Mouse (Mus musculus): ENCODE measurements at regions not wholly inside any gene's neighbourhood (a gene's known extent, or its start where the extent isn't known, plus 50 kb on each side); places are given as distances from the start of the nearest gene placed in this dataset.

- peak in 1 of 2 experiments; percentile 30 for DNase-seq (ENCODE audit: low spot score in 2 of 2)
Measured at GRCm38 (mm10) chr1:137330634-137331033, 370.4 kb upstream of the Nr5a2 start.

DNA sequence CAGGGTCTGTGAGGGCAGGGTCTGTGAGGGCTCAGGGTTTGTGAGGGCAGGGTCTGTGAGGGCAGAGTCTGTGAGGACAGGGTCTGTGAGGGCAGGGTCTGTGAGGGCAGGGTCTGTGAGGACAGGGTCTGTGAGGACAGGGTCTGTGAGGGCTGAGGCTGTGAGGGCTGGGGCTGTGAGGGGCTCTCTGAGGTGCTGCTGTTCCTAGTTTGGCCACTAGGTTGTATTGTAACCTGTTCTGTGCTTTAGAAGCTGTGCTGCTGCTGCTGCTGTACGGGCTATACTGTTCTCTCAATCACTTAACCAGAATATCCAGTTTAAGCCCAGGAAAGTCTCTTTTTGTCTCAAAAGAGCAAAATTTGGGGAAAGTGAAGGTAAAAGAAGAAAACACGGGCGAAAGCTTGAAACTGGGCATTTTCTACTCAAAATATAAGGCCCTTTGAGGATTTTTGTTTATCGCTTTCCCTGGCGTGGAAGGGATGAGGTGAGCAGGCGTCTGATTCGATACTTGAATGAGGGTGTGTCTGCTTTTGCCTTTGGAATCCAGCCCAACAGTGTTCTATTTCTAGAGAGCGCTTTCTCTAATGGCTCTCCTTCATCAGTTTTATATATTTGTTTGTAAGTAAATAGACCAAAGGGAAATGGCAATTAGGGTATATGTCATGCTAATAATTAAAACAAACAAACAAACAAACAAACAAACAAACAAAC is 363.8 kb upstream of the Nr5a2 start:
- DNase-seq (ENCODE audit: low spot score in 2 of 2): peak in 1 of 2 experiments; percentile 20

DNA sequence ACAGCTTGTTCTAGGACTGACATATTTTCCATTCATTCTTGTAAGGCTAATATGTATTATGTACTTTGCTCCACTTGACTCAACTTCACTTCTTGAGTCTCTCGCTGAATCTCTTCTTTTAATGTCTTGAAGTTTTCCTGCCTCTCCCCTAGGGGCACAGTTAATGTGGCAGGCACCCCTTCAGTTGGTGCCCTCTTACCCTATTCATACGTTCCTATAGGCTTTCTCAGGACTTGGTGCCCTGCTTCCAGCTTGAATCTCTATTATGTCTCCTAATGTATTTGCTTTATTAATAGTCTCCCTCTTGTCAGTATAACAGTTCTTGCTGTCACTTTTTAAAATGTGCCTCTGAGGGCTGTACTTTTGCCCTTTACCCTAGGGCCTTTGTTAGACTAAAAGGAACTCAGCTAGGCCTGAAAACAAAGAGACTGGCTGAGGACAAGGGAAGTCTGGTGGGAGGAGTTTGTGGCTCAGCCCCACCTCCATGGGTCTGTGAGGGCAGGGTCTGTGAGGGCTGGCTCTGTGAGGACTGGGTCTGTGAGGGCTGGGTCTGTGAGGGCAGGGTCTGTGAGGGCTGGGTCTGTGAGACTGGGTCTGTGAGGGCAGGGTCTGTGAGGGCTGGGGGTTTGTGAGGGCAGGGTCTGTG is 362.9 kb upstream of the Nr5a2 start:
- no peak for DNase-seq (ENCODE audit: low spot score in 2 of 2)

GRCm38 (mm10) chr1:137302757-137303422 is 342.6 kb upstream of the Nr5a2 start:
- no peak for DNase-seq (ENCODE audit: low spot score in 2 of 2)

- no peak for DNase-seq (ENCODE audit: low spot score in 2 of 2)
Measured at GRCm38 (mm10) chr1:137297780-137298569, 337.7 kb upstream of the Nr5a2 start.

DNA sequence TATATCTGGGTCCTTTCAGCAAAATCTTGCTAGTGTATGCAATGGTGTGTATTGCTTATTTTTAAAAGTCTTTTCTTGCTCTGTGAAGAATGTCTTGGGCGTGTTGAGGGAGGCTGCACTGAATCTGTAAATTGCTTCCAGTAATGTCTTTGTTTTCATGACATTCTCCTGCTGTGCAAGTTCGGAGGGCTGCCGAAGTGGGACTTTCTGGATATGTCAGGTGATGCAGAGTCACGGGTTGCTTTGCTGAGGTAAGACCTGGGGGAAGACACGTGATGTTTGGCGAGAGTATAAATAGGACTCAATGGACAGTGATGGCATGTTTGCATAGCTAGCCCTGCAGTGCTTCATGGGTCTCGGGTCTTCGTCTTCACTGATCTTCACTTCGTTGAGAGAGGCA is 329.2 kb upstream of the Nr5a2 start:
- no peak for DNase-seq (ENCODE audit: low spot score in 2 of 2)

DNA sequence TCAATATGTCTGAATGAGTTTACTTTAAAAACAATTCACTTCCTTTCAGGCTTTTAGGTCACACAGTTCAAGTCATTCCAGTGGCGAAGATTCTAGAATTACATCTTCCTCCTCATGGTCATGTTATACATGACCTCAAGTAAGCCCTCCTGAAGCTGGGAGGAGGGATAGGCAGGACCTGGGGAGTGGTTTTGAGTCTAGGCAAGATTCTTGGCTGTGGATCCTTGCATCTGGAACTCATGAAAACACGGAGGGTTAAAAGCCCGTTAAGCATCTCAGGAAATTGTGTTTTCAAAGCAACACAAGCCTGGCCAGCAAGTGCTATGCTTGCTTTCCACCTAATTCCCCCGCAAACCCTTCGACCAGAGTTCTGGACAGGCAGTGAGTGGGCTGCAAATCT is 323.0 kb upstream of the Nr5a2 start:
- DNase-seq (ENCODE audit: low spot score in 2 of 2): no peak

DNA sequence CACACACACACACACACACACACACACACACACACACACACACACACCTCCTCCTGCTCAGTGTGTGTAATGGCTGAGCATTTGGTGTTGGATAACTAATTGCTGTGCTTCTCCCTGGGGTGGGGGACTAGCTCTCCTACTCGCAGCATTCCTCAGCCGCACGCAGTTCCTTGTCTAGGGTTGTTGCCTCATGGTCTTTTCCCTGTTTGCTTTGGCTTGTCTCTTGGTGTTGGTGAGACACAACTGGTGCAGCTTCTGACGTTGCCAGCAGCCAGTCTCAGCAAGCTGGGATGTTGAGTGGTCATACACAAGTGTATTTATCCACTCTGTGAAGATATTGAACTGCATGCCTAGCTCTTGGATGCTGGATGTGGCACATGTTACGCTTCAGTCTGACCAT is 322.2 kb upstream of the Nr5a2 start:
- no peak for DNase-seq (ENCODE audit: low spot score in 2 of 2)

DNA sequence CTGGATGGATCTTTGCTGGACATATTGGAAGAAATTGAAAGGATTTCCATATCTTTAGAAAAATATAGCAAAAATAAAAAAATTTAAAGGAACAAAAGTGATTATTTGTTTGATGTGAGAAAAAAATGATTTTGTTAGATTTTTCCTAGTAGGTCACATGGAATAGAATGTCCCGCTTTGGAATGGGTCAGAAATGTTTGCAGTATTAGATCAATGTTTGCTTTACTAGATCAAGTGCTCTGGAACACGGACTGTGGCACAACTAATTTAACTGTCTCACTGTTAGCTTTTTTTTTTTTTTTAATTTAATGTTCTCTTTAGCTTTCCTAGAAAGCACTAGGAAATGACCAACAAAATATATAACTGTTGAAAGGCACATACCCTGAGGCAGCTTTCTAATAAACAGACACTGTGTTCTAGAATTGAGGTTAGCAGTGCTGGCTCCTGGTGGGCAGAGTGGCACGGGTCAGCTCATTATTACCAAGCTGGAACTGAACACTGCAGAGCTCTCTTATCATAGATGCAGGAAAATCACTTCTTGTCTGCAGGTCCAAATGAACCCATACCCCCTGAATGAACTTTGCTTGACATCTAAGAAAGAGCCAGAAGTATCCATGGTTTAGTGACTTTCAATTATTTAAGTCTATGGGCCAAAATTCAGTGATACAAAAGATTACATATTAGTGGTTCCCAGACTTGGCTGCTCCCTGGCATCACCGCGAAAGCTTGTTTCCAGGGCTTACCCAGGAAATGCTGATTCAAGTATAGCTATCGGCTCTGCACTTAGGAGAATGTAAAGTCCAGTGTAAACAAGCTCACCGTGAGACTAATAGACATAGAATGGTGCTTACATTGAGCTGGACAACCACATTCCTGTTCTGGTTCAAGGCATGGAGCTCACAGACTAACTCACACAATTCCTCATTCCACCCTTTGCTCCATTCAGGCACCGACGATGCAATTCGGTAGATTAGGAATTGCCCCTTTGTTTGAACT is 320.4 kb upstream of the Nr5a2 start:
- DNase-seq (ENCODE audit: low spot score in 2 of 2): no peak

GRCm38 (mm10) chr1:137279981-137280380 is 319.7 kb upstream of the Nr5a2 start:
- DNase-seq (ENCODE audit: low spot score in 2 of 2): no peak

- DNase-seq (ENCODE audit: low spot score in 2 of 2): no peak
Measured at GRCm38 (mm10) chr1:137270659-137271612, 310.7 kb upstream of the Nr5a2 start.

DNA sequence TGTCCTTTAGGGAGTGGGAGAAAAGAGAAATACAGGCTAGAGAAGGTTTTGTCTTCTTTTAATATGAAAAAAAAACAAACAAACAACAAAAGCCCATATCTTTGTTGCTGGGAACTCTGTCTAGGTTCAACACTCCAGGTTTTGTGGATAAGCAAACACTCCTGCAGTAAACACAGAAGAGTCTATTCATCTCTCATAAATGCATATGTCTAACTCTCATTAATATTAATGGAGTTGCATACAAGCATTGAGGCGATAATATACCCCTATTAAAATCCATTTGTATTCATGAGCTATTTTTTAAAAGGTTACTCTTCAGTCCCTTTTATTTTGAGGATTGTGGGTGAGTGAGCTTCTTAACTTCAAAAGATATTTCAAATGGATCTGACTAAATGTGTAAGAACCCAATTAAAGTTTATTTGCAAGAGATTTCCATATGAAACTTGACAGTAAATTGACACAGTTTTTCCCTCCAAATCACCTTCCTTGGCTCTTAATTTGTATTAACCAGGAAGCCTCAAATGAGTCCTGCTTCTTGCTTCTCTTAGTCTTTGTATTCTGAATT is 302.6 kb upstream of the Nr5a2 start:
- no peak for DNase-seq (ENCODE audit: low spot score in 2 of 2)

GRCm38 (mm10) chr1:137262121-137262525 is 301.9 kb upstream of the Nr5a2 start:
- no peak for DNase-seq (ENCODE audit: low spot score in 2 of 2)

GRCm38 (mm10) chr1:137256294-137256693 is 296.0 kb upstream of the Nr5a2 start:
- no peak for DNase-seq (ENCODE audit: low spot score in 2 of 2)

- DNase-seq (ENCODE audit: low spot score in 2 of 2): no peak
Measured at GRCm38 (mm10) chr1:137255041-137255440, 294.8 kb upstream of the Nr5a2 start.

DNA sequence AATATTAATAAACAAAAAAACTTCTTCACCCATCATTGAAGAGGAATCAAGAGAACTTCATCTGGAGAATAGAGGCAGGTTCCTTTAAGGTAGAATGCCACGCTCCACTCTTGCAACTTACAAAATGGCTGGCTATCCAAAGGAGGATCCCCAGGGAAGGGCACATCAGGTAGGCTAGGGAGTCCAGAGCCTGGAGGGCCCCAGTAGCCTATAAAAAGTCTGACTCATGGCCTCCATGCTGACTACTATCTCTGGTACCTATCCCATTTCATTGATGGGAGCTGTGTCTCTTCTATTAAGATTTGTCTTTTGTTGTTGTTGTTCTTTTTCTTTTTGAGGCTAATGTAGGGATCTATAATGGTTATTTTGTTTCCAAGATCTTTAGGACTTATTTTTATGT is 294.4 kb upstream of the Nr5a2 start:
- no peak for DNase-seq (ENCODE audit: low spot score in 2 of 2)

DNA sequence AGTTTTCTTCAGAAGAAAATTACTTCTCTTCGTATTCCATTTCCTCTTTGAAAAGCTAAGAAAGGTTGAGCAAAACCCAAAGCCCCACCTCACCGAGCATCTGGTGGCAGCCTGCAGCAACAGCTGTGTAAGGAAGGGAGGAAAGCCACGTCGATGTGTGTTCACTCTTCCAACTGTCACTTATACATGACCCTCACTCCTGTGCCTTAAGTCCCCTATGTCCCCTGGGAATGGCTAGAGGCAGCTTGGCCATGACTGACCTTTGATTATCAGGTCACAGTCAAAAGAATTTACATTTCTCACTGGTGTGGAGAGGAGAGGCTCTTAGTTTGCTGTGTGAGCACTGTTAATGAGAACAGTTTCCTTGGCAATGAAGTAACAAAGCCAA is 266.8 kb upstream of the Nr5a2 start:
- DNase-seq (ENCODE audit: low spot score in 2 of 2): no peak

DNA sequence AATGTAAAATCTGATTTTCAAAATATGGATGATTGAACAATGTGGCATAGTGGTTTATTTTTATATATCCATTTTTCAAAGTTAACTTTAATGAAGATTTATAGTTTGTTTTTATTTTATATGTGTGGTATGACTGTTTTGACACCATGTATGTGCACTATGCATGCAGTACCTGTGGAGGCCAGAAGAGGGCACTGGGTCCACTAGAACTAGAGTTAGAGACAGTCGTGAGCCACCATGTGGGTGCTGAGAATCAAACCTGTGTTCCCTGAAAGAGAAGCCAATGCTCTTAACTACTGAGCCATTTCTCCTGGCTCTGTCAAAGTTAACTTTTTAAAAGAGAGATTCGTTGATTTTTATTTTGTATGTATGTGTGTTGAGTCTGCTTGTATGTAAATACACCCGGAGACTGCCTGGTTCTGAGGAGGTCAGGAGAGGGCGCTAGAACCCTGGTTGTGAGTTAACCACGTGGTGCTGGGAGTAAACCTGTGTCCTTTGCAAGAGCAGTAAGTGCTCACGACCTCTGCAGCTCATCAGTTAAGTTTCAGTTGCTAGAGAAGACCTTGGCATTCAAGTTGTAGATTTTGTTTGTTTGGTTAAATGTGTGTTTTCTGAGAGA is 266.3 kb upstream of the Nr5a2 start:
- no peak for DNase-seq (ENCODE audit: low spot score in 2 of 2)

- peak in 1 of 2 experiments; percentile 25 for DNase-seq (ENCODE audit: low spot score in 2 of 2)
Measured at GRCm38 (mm10) chr1:137225418-137225817, 265.2 kb upstream of the Nr5a2 start.
